Mouse (Mus musculus) left cerebral cortex, adult 11 months (tissue): ENCODE measurements around the gene Tmem72.

ENCODE experiments used
- DNase-seq: peaks from one replicate; pipeline ENCODE4 v3.0.0; 2022; ENCODE audit warnings: low spot score

Tmem72 gene

DNA sequence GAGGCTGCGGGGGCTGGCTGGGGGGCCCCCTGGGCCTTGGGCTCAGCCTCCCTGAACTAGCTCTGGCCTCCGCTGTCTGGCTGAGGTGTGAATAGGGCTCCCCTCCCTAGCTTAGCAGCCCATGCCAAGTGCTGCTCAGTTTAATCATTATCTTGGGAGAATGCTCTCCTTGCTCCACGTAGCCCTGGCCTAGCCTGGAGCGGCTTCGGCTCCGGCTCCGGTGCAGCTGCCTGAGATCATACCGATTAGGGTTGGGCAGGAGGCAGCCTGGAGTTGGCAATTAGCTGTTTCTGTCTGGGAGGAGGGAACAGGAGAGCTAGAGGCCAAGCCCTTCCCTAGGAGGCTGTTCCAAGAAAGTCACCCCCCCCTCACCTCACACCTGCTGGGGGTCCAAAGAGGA lies at the start of gene Tmem72:
TSS of gene Tmem72 (minus strand) at position 248 of the 400 bp plus-strand sequence.
- DNase-seq, result no peak

DNA sequence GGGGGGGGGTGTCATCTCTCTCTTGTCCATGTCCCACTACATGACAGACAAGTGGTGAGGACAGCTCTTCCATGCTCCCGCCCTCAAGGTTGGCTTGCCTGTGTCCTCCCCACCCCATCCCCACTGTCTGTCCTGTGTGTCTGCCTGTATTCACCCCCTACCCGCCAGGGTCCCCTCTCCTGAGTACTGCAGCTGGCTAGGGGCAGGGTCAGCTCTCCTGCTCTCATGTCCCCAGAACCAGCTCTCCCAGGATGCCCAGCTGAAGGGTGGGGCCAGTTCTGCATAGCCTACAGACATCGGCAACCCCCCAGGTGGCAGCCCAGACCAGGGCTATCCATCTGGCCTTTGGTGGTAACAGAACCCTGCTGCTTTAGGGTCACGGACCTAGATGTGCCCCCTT lies 47.8 kb upstream of the Tmem72 start:
- DNase-seq, result no peak

DNA sequence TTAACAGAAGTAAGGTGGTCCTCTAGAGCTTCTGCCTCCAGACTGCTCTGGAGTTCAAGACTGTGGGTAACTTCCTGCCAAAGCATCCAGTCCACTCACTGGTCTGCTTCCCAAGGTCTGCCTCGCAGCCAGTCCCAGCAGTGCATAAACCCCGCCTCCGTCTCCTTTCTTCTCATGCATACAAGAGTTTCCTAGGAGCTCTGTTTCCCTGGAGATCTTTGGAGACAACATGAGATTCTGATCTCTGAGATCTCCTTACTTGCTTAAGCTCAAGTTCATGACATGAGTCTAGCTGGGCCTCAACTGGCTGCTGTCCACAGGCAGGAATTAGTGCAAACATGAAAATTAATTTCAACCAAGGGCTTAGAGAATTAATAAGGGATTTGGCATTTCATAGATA lies 45.6 kb upstream of the Tmem72 start:
- no peak for DNase-seq

DNA sequence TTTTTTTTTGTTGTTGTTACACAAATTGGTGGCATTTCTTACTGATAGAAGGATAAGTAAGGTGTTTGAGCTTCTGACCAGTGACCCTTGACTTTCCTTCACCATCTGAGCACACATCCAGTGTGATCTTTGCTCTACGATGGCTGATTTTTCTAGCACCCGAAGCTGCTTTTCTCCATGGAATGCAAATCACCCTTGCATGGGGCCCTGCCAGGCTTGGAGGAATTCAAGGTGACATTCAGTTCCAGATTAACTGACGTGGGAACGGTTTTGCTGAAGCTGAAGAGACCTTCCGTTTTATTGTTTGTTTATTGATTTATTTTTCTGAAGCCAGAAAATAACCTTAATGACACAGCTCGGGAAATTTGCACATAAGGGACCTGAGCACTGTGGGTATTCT lies 43.5 kb upstream of the Tmem72 start:
- DNase-seq, result no peak

DNA sequence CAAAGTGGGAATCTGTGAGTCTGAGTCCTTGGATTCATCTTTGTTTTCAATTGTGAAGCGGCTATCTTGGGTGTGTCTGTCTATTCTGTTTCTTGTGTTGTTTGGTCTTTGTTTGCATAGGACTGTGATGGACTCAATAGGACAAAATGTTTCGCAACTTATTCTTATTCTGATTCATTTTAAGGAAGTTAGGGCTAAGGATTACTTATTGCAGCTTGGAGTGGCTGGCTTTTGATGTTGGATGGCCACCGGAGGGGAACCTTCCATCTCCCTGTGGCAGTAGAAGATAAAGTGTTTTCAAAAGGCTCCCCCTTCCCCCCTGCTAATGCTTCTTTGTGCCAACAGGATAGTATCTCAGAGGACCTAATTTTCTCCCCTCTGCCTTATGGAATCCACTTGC lies 39.7 kb upstream of the Tmem72 start:
- DNase-seq, result no peak

DNA sequence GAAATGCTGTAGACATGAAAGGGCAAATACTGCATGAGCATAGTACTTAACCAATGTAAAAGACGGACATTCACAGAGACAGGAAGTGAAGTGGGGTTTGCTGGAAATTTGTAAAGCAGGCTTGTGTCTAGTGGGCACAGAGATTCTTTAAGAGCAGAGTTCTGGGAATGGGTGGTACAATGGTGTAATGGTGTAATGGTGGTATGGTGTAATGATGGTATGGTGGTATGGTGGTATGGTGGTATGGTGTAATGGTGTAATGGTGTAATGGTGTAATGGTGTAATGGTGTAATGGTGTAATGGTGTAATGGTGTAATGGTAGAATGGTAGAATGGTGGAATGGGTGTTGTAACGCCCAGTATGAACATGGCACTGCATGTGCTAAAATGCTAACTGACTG lies 21.3 kb upstream of the Tmem72 start:
- no peak for DNase-seq

DNA sequence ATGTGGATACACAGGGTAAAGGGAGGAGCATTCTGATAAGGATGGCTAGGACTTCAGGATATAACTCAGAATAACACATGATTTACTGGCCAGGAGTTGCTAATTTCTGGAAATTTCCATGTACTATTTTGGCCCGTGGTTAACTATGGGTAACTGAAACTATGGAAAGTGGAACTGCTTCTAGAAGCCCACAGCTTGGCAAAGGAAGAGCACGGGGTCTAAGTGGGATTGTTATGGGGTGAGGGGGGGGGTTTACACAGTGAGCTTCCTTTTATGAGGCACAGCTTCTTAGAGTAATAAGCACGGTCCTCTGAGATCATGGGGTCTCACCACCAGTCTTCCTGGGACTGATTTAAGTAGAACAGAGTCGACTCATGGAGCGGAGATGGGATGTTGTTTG lies 18.6 kb upstream of the Tmem72 start:
- DNase-seq, result no peak

DNA sequence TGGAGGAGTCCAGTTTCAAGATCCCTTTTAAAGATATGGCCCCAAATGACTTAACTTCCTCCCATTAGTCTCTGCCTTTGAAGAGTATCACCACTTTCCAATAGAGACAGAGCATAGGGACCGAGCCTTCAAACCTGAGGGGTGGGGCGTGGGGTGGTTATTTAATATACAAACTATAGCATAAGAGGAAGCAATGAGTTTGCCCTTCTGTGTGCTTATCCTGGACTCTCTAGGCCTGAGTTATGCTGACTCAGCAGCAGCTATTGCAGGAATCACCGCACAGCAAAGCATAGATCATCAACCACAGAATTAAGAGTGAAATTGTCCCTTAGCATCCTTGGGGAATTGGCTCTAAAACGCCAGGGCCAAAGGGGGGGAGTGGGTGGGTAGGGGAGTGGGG lies 16.9 kb upstream of the Tmem72 start:
- no peak for DNase-seq

DNA sequence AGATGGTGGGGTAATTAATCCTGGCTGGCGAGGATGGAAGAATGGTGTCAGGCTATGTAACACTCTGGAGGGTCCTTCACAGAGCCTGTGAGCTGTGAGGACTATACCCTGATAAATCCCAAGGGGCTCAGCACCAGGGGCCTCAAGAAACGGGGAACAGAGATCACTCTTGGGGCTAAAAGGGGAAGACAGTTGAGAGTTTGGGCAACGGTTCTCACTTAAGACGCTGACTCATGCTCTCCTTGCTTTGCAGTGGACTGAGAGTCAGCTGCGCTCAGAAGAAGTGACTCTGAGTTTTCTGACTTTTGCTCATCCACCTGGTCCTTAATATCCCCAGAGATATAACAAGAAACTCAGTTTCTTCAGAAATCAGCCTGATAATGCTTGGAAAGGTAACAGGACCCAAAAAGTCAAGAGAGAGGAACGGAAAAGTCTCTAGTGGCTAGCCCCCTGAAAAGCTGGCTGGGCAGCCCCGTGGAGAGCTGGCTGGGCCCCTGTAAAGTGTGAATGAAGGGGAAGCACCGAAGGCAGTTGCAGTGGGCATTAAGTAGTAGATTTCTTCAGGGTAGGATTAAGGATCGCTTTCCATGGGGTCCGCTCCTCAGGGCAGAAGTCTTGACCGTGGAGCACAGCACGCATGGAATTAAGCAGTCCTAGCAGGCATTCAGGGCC lies 7.9 kb upstream of the Tmem72 start:
- DNase-seq, result no peak

DNA sequence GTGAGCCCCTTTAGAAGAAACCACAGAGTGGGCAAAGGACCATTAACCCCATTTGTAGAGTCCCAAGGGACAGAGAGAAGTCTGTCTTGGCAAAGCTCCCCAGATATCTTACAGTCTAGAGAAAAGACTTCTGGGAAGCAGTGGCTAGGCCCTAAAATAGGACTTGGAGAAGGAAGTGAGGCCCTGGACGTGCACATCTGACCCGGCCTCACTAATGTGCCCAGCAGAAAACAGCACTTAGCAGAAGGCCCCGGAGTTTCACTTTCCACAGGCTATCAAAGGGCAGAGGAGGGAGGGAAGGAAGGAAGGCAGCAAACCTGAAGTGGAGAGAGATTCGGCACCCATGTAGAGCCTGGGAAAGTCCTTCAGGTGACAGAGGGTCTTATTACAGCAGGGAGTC lies 2.2 kb upstream of the Tmem72 start:
- no peak for DNase-seq

DNA sequence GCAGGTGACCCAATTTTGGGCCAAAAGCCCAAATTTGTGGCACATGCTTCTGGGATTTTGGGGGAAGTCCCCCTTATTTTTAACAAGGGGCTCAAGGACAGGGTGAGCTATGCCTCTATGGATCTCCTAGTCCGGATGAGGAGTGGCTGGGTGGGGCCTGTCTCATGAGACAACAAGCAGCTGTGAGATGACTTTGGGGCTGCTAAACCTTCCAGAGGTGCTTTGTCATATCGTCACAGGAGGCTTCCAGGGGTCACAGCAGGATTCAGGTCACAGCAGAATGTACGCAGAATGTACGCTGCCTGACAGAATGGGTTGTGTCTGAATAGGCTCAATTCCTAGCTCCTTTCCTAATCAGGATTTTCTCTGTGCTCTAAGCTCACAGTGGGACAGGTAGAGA lies 1.6 kb upstream of the Tmem72 start:
- DNase-seq, result no peak

DNA sequence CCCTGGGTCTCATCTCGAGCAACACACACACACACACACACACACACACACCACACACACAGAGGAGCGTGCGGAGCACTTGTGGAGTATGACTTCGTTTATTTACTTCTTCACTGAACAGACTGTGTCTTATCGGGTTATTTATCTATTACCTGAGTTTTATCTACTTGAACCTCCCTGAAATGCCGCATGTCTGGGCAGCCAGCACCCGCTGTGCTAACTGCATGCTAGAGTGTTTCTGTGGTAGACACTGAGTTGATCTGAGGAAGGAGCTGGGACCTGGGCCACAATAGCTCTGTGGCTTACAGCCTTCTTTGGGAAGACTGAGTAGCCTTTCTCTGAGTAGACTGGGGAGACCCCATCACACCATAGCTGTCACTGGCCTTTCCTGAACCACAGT lies 1.1 kb upstream of the Tmem72 start:
- DNase-seq, result no peak

DNA sequence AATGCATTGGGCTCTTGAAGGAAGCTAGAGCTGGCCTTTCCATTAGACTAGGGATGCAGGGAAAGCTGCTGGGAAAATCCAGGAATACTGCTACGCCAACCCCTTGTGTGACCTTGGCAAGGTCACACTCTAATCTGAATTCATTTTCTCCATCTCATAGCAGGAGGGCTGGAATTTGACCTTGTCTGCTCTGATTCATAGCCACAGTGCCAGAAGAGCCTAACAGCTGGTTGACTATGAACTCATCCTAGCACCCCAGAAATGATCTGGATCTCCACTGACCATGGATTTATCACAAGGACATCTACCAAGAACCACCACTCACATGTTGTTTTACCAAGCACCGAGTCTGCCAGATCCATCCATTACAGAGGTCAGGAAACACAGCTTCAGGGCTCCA lies 1.5 kb downstream of the Tmem72 start:
- DNase-seq, result no peak

DNA sequence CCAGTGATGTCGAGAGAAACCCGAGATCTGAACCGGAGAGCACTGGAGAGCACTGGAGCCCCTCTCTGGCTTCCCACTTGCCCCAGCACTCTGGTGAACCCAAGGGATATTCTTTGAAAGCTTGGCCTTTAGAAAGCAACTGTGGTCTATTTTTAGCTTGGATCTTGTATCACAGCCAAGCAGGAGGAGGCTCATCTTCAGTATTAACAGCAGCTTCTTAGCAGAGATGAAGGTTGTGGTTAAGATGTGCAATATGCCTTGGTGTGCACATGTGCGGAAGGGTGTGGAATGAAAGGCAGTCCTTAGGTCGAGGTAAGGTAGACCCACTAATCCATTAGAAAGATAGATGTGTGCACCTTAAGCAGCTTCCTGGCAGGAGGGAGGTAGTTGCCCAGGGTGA lies 2.1 kb downstream of the Tmem72 start:
- DNase-seq, result no peak

DNA sequence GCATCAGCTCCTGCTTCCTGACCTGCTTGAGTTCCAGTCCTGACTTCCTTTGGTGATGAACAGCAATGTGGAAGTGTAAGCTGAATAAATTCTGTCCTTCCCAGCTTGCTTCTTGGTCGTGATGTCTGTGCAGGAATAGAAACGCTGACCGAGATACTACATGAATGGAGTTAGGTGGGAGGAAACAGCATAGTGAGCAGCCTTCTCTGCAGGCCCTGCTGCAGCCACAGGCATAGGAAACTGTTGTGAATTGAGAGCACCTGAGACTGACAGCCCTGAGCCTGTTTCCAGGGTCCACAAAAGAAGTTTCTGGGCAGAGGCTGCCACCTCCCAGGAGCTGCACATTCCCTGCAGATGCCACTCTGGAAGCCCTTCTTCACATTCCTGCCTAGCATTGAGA lies 2.7 kb downstream of the Tmem72 start:
- no peak for DNase-seq

DNA sequence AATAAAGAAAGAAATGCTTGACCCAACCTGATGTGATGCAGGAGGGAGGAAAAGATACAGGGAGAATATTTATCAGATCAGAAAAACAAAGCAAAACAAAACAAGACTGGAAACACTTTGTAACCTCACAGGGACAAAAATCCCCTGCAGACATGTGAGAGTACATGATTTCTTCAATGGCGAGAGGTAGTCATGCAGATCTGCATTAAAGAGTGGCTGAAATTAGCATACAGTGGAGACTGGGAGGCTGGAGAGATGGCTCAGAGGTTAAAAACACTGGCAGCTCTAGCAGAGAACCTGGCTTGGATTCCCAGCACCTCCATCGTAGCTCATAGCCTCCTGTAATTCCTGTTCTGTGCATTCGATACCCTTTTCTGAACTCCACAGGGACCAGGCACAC lies 4.2 kb downstream of the Tmem72 start:
- no peak for DNase-seq

DNA sequence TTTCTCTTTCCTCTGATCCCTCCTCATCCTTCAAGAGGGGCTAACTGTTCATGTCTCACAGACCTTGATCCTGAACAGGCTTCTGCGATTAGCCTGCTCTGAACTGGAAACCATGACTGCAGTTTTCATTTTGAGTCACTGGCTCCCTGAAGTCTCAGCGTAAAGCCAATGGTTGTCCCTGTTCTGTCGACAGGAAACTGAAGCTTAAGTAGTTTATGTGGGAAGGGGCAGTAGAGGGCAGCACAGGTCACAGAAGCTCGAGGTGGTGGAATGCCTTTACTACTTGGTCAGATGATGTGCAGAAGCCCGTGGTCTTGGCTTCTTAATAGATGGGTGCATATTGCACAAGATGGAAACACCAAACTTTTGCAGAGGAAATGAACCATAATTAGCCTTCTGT lies 4.7 kb downstream of the Tmem72 start:
- no peak for DNase-seq

DNA sequence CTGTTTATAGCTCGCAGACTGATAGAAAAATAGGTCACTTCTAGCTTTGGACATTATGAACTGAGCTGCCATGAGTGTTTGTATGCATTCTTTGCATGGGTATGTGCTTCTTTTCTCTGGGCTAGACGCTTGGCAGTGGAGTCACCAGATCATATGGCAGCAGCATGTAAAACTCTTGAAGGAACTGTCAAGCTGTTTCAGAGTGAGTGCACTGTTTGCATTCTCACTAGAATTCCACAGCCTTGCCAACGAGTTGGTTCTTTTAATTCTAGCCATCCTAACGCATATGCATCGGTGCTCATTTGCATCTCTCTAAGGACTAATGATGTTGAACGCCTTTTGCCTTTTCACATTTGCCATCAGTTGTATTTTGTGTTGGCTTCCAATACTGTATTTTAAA lies 12.4 kb downstream of the Tmem72 start:
- no peak for DNase-seq

DNA sequence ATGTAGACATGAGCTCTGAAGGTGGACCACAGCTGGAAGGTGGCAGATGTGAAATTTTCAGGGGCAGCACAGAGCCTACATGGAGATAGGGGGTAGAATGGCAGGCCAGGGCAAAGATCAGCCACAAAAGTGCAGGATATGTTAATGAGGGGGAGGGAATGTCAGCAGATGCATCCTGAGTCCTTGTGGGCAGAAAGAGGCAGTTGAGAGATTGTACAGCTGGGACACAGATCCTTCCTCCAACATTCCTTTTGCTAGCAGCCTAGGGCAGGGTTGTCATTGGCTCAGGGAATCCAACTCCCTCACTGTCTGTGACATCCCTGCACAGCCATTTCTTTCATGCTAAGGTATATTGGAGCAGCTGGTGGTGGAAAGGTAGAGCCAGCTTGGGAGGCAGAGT lies 15.9 kb downstream of the Tmem72 start:
- DNase-seq, result no peak

DNA sequence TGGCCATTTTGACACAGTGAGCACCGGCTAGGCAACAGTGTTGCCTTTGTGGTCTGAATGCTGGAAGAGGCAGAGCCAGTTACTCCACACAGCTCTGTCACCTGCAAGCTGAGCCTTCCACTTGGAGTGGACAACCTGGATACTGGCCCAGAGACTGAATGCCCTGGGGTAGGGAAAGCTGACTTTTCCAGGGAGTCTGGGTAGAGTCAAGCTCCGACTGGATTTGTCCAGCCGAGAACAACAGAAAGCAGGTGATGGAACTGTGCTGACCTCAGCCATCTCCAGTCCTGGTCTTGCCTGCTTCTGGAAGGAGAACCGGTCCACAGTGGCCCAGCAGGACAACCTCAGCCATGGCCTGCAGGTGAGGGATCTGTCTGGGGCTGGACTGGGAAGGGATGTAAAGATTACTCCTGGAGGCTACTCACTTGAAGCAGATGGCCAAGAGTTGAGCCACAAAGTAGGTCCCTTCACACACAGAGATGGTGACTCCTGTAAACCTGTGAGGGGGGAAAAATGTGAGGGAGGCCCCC lies 18.8 kb downstream of the Tmem72 start:
- no peak for DNase-seq

DNA sequence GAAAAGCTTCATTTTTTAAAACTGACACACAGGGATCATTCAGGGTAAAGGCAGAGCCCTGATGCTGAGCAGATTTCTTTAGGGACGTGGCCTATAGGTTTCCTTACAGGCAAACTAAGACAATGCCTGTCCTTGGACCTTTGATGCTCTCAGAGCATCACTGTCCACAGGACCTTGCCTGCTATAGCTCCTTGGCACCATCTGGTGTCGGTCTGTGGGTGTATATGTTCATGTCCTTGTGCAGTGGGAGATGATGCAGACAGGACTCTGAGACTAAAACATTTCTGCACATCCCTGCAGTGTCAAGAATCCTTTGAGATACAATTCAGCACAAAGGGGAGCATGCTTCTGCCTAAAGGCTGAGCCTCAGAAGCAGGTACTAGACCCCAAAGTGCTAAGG lies 19.3 kb downstream of the Tmem72 start:
- DNase-seq, result no peak

DNA sequence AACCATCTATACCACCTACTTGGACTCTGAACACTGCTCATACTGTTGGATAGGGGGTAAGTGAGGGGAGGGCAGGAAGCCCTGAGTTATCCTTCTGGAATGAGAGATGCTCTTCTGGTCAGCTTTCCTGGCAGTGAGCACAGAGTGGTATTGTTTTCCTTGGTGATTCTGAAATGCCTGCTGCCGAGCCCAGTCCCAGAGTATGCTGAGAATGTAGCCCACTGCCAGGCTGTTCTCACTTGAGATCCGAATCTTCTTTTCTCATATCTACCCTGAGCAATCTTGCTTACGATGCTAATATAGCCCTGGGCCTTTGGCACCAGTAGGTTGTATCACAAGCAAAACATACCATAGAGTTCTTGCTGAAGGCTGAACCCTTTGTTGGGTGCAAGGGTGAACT lies 22.4 kb downstream of the Tmem72 start:
- DNase-seq, result no peak

DNA sequence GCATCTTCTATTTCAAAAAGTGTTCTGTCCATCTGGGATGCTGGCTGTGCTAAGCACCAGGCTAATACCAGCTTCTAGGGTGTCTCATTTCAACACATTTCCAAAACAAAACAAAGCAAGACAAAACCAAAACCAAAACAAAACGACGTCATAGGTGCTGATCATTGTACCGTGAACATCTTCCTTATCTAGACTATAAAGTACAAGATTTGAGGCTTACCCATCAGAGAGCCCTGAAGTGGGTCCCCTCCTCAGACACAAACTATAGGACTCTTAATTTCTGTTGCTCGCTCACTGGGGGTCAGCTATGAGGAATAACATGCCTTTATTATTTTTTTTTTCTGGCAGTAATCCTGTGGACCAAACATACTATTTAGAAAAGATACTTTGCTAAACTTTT lies 23.1 kb downstream of the Tmem72 start:
- no peak for DNase-seq

DNA sequence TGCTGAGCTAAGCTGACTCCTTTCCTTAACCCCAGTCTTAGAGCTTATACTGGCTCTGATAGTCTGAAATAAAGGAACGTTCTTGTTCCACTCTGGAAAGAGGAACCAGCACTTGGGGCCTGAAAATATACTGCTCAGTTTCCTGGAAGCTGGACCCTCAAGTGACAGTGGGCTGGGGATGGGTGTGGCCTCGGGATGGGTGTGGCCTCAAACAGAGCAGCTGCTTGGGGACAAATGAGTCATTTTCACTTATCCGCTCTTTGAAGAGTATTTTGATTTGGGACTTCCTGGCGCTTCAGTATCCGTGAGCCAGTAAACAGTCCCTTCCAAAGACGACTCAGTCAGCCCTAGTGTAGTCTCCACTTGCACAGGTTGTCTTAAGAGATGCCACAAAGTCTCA lies 34.4 kb downstream of the Tmem72 start:
- DNase-seq, result no peak
